Mouse (Mus musculus) kidney, adult 2 months (tissue): Measurements from ENCODE around the gene Col4a3. TPM values are rescaled to one million over a fixed set of nuclear protein-coding genes. Genes with fewer than 3 reads are reported as not detected.

Experiments
- DNase-seq: peaks from one replicate; pipeline ENCODE4 v3.0.0; 2021
- H3K27ac ChIP-seq: fragments of 200-500 bp; 2 replicates; pipeline ENCODE4 v1.5.1; 2012; ENCODE audit warnings: low read depth, low read length, control low read depth, inconsistent platforms; ENCODE audit not compliant: insufficient read depth
- H3K27me3 ChIP-seq: fragments of 200-500 bp; replicated peaks from 2 replicates; pipeline ENCODE4 v1.6.1; 2012; ENCODE audit warnings: mild to moderate bottlenecking, moderate library complexity, low read length, inconsistent platforms; ENCODE audit not compliant: control insufficient read depth, insufficient read depth
- H3K36me3 ChIP-seq: fragments of 200-500 bp; 2 replicates; pipeline ENCODE4 v1.6.1; 2012; ENCODE audit warnings: mild to moderate bottlenecking, moderate library complexity, low read length, inconsistent platforms; ENCODE audit not compliant: control insufficient read depth, insufficient read depth
- H3K4me1 ChIP-seq: fragments of 200-500 bp; 2 replicates; pipeline ENCODE4 v1.6.1; 2011; ENCODE audit warnings: low read length; ENCODE audit not compliant: control insufficient read depth, insufficient read depth
- H3K4me3 ChIP-seq: fragments of 200-500 bp; 2 replicates; pipeline ENCODE4 v1.5.1; 2011; ENCODE audit warnings: mild to moderate bottlenecking, low read depth, low read length, control low read depth; ENCODE audit not compliant: insufficient read depth
- CTCF ChIP-seq: fragments of 200-500 bp; conservative IDR thresholded peaks from 2 replicates; pipeline ENCODE4 v1.5.1; 2011; ENCODE audit warnings: low read depth, mild to moderate bottlenecking, control low read depth, low read length, moderate library complexity, mixed read lengths; ENCODE audit not compliant: insufficient read depth, insufficient read length
- POLR2A ChIP-seq: fragments of 200-500 bp; IDR thresholded peaks from one replicate; pipeline ENCODE4 v1.6.1; 2011; ENCODE audit warnings: low read depth, low read length, control low read depth
- WGBS: fragments of 180-500 bp; shearing (Covaris S2); methylation state at CpG from one replicate; pipeline ENCODE4 v1.1.7; 2018; 5-methylcytosine and 5-hydroxymethylcytosine counted together
- polyA plus RNA-seq: library from polyadenylated mRNA; depleted of rRNA; stranded (reverse); fragments of >200 nt; gene quantifications from 2 replicates; pipeline ENCODE4 v1.2.3, GENCODE M21; 2012

Col4a3 gene
- polyA plus RNA-seq, 1 experiment = 57.7 TPM

GRCm38 (mm10) chr1:82577339-82577738 is 9.4 kb upstream of the Col4a3 start:
- TF ChIP-seq POLR2A (no peak), CTCF (no peak)
- WGBS = 79% methylated on average over 10 of the region's 10 CpGs
- Histone ChIP-seq H3K4me1 (peaks cover 39% of the 10 kb centered on the region), H3K27ac (no peak overlapping the region; the same call in 1 of the 2 replicates), H3K4me3 (no peak overlapping the region), H3K36me3 (peaks cover 1% of the 10 kb centered on the region), H3K27me3 (no peaks in the 10 kb centered on the region)
- DNase-seq = no peak

DNA sequence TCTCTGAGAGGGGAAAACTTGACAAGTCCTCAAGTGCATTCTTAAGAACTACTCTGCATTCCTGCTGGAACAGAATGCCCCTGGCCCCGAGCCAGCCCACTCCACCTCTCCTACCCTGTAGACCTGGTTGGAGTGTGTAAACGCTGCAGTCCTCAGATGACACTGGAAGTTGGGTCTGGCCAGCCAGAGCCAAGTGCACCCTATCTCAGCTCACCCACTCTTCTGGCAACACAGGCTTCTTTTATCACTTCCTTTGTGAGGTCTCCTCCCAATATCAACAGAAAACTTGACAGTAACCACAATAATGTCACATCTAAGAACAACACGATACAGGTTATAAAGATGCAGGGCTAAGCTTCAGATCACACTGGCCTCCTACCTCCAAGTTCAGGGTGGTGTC is 8.8 kb upstream of the Col4a3 start:
- TF ChIP-seq CTCF = no peak
- TF ChIP-seq POLR2A = no peak
- peaks cover 39% of the 10 kb centered on the region for H3K4me1 ChIP-seq
- H3K27ac ChIP-seq = peak overlapping the region; percentile 95
- peak; percentile 89 for DNase-seq
- no peak overlapping the region for H3K4me3 ChIP-seq
- peaks cover 1% of the 10 kb centered on the region for H3K36me3 ChIP-seq
- 16% methylated on average over 3 of the region's 3 CpGs for WGBS
- no peaks in the 10 kb centered on the region for H3K27me3 ChIP-seq

DNA sequence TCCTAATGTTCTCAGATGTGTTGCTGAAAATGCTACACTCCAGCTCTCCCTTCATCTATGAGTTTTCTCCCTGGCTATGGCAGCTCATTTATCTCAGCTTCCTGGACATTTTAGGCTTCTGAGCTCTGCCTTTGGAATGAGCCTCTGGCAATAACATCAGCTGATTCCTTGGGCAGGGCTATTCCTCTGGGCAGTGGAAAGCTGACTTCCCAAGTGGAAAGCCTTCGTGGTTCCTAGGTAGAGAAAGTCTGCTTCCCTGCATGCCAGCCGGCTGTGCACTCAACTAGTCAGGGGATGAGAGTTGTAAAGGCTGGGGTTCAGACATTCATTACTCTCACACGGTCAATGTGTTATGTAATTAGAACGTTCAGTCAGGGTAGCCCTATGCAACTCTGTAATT is 8.4 kb upstream of the Col4a3 start:
- Histone ChIP-seq H3K27ac (peak overlapping the region; percentile 95), H3K36me3 (peaks cover 1% of the 10 kb centered on the region), H3K4me1 (peaks cover 39% of the 10 kb centered on the region), H3K4me3 (no peak overlapping the region), H3K27me3 (no peaks in the 10 kb centered on the region)
- DNase-seq = peak; percentile 69
- TF ChIP-seq CTCF (no peak), POLR2A (no peak)
- 16% methylated on average over 4 of the region's 4 CpGs for WGBS

DNA sequence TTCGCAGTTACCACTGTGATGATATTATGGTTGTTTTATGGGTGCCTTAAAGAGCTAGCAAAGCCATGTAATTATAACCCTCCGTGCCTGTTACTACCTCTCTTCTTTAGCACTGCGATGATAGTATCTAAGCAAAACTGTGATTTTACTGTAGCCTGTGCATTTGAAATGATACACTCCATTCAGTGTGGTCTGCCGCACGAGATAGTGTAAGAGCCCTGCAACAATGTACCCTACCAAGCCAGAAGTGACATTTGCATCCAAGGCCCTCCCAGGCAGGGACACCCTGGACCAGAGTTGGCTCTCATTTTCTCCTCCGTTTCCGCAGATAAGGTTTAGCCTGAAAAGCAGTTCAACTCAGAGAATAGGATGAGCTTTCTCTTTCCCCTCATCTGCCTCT is 740 bp upstream of the Col4a3 start:
- DNase-seq = no peak
- peaks cover 1% of the 10 kb centered on the region for H3K36me3 ChIP-seq
- H3K27me3 ChIP-seq = no peaks in the 10 kb centered on the region
- TF ChIP-seq CTCF = no peak
- no peak for TF ChIP-seq POLR2A
- H3K4me3 ChIP-seq = peak overlapping the region; percentile 86
- H3K27ac ChIP-seq = peak overlapping the region; percentile 91
- WGBS = 48% methylated on average over 7 of the region's 7 CpGs
- H3K4me1 ChIP-seq = peaks cover 24% of the 10 kb centered on the region; the same call in 1 of the 2 replicates

DNA sequence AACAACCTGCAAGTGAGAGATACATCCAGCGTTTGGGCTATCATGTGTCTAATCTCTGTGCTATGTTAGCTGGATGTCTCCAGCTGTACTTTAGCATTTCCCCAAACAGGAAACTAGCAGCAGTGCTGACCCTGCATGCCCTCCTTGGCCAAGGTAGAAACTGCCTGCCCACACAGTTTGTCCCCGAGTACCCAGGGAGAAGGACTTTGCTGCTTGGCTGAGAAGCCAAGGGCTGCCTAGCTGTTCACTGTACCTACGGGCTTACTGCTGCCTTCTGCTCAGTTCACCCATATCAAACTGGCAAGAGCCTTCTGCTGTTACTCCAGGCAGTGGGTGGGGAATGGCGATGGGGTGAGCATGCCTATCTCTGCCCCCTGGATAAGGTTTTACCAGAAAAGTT is 3.5 kb downstream of the Col4a3 start:
- WGBS = 15% methylated on average over 4 of the region's 4 CpGs

GRCm38 (mm10) chr1:82596864-82597596 is 10.3 kb downstream of the Col4a3 start:
- WGBS = 17% methylated on average over 6 of the region's 6 CpGs
- DNase-seq = peak; percentile 92
- Histone ChIP-seq H3K27me3 (no peaks in the 10 kb centered on the region), H3K27ac (peak overlapping the region; percentile 76), H3K4me1 (peaks cover 29% of the 10 kb centered on the region), H3K36me3 (peaks cover 13% of the 10 kb centered on the region), H3K4me3 (no peak overlapping the region)
- TF ChIP-seq CTCF (no peak), POLR2A (no peak)

More for the DNA sequence above, 3.5 kb downstream of the Col4a3 start:
- peak; percentile 91 for DNase-seq
- peaks cover 15% of the 10 kb centered on the region; the same call in 1 of the 2 replicates for H3K4me1 ChIP-seq
- H3K27me3 ChIP-seq = no peaks in the 10 kb centered on the region
- no peak overlapping the region; the same call in 1 of the 2 replicates for H3K4me3 ChIP-seq
- peaks cover 4% of the 10 kb centered on the region; the same call in 1 of the 2 replicates for H3K36me3 ChIP-seq
- H3K27ac ChIP-seq = peak overlapping the region; percentile 97
- TF ChIP-seq POLR2A = peak; percentile 66
- TF ChIP-seq CTCF = no peak

- Histone ChIP-seq H3K27me3 (no peaks in the 10 kb centered on the region), H3K4me3 (no peak overlapping the region), H3K27ac (peak overlapping the region; percentile 67), H3K4me1 (peaks cover 42% of the 10 kb centered on the region), H3K36me3 (peaks cover 5% of the 10 kb centered on the region)
- DNase-seq = peak; percentile 45
- 35% methylated on average over 7 of the region's 7 CpGs for WGBS
- TF ChIP-seq POLR2A (no peak), CTCF (no peak)
These were observed 16.7 kb downstream of the Col4a3 start for GRCm38 (mm10) chr1:82603198-82603950.
